In genomic region chrX:163909381-163909780, GRCm38 (mm10) we compare ENCODE assay signal across 8 mouse cellular contexts. TPM values are rescaled to one million over a fixed set of nuclear protein-coding genes. Genes with fewer than 3 reads are reported as not detected.
DNase-seq lines count a peak whose midpoint lies in the region; ATAC-seq and TF ChIP-seq lines count a peak whose summit lies in the region.

No protein-coding gene starts in this region.

- TF ChIP-seq CTCF in C2C12 (IDR thresholded peaks at IDR 0.05; ENCODE audit: control insufficient read depth, insufficient read depth, insufficient read length), result no peak
- no peak for TF ChIP-seq CTCF in lung, adult 2 months (IDR thresholded peaks at IDR 0.05; ENCODE audit: insufficient read depth, low read length)

- peak; percentile 30 for ATAC-seq in heart, embryonic 12.5 days (ENCODE audit: insufficient number of reproducible peaks, low FRiP score)
- ATAC-seq in kidney, embryonic 16.5 days (ENCODE audit: low FRiP score, low TSS enrichment), result peak; percentile 56
- ATAC-seq in neural tube, embryonic 14.5 days (ENCODE audit: low read depth), result peak; percentile 49

- WGBS in heart, embryonic 12.5 days, result 18% methylated on average over 34 of the region's 34 CpGs
- 16% methylated on average over 32 of the region's 34 CpGs for WGBS in kidney, embryonic 16.5 days
- 24% methylated on average over 34 of the region's 34 CpGs for WGBS in lung, adult 2 months
- WGBS in neural tube, embryonic 14.5 days, result 17% methylated on average over 19 of the region's 34 CpGs

- peak overlapping the region; percentile 76 for H3K27ac ChIP-seq in heart, embryonic 12.5 days (ENCODE audit: poor library complexity, severe bottlenecking)
- H3K27ac ChIP-seq in kidney, embryonic 16.5 days (ENCODE audit: low read length), result peak overlapping the region; percentile 50; the same call in 1 of the 2 replicates
- peak overlapping the region; percentile 77 for H3K27ac ChIP-seq in neural tube, embryonic 14.5 days (ENCODE audit: low read depth, low read length)

- peak; percentile 42 for DNase-seq in R1 (ENCODE audit: low read depth, low spot score)
- DNase-seq in embryo, embryonic 11.5 days (ENCODE audit: low read depth, low spot score), result peak; percentile 23
- no peak for DNase-seq in lung, adult 2 months
- DNase-seq in c-Kit-positive CD71-positive TER-119-positive erythroid progenitor cells, embryonic 14.5 days (ENCODE audit: low spot score), result no peak

- H3K79me2 ChIP-seq in C2C12 (ENCODE audit: control insufficient read depth, insufficient read depth), result peaks cover 12% of the 10 kb centered on the region

- H3K4me1 ChIP-seq in heart, embryonic 12.5 days (replicated peaks), result no peaks in the 10 kb centered on the region
- H3K4me1 ChIP-seq in kidney, embryonic 16.5 days (ENCODE audit: insufficient read depth, low read length), result no peaks in the 10 kb centered on the region
- no peaks in the 10 kb centered on the region; the same call in 1 of the 2 replicates for H3K4me1 ChIP-seq in lung, adult 2 months (ENCODE audit: control insufficient read depth, insufficient read depth, low read length)
- no peaks in the 10 kb centered on the region for H3K4me1 ChIP-seq in neural tube, embryonic 14.5 days (ENCODE audit: control insufficient read depth, insufficient read depth, low read length)

- peak overlapping the region; percentile 77 for H3K9ac ChIP-seq in heart, embryonic 12.5 days
- peak overlapping the region; percentile 68 for H3K9ac ChIP-seq in kidney, embryonic 16.5 days (replicated peaks; ENCODE audit: low read length)
- peak overlapping the region; percentile 55 for H3K9ac ChIP-seq in neural tube, embryonic 14.5 days (replicated peaks; ENCODE audit: low read depth, low read length)

- no peaks in the 10 kb centered on the region for H3K36me3 ChIP-seq in C2C12 (ENCODE audit: control insufficient read depth, insufficient read depth)
- H3K36me3 ChIP-seq in heart, embryonic 12.5 days, result no peaks in the 10 kb centered on the region
- no peaks in the 10 kb centered on the region for H3K36me3 ChIP-seq in kidney, embryonic 16.5 days (ENCODE audit: insufficient read depth, low read length)
- no peaks in the 10 kb centered on the region; the same call in 1 of the 2 replicates for H3K36me3 ChIP-seq in neural tube, embryonic 14.5 days (ENCODE audit: control insufficient read depth, insufficient read depth, low read length)

- peak overlapping the region; percentile 52 for H3K4me3 ChIP-seq in C2C12 (ENCODE audit: insufficient read depth, poor library complexity, severe bottlenecking)
- H3K4me3 ChIP-seq in heart, embryonic 12.5 days, result peak overlapping the region; percentile 76
- peak overlapping the region; percentile 64 for H3K4me3 ChIP-seq in kidney, embryonic 16.5 days (ENCODE audit: low read length)
- H3K4me3 ChIP-seq in lung, adult 2 months (replicated peaks; ENCODE audit: extremely low read depth, low read depth, low read length), result peak overlapping the region; percentile 77
- peak overlapping the region; percentile 58 for H3K4me3 ChIP-seq in neural tube, embryonic 14.5 days (ENCODE audit: low read depth, low read length)

- peak overlapping the region; percentile 73 for H3K4me2 ChIP-seq in heart, embryonic 12.5 days
- H3K4me2 ChIP-seq in kidney, embryonic 16.5 days (replicated peaks; ENCODE audit: low read depth, low read length), result peak overlapping the region; percentile 58
- H3K4me2 ChIP-seq in neural tube, embryonic 14.5 days (ENCODE audit: low read depth, low read length), result peak overlapping the region; percentile 45

- H3K9me3 ChIP-seq in heart, embryonic 12.5 days (replicated peaks), result 0 out of 2 replicates have a peak, but pooled peaks cover 8% of the 10 kb centered on the region
- 0 out of 2 replicates have a peak, but pooled peaks cover 3% of the 10 kb centered on the region for H3K9me3 ChIP-seq in kidney, embryonic 16.5 days (ENCODE audit: low read length)
- no peaks in the 10 kb centered on the region for H3K9me3 ChIP-seq in neural tube, embryonic 14.5 days (ENCODE audit: control insufficient read depth, low read length)

- H3ac ChIP-seq in C2C12 (ENCODE audit: control insufficient read depth, insufficient read length, low read depth), result peak overlapping the region; percentile 72

- peaks cover 4% of the 10 kb centered on the region for H3K79me3 ChIP-seq in C2C12 (ENCODE audit: low read depth)

- no peaks in the 10 kb centered on the region for H3K27me3 ChIP-seq in C2C12 (ENCODE audit: control insufficient read depth, insufficient read depth, insufficient read length)
- H3K27me3 ChIP-seq in heart, embryonic 12.5 days (replicated peaks), result 0 out of 2 replicates have a peak, but pooled peaks cover 5% of the 10 kb centered on the region
- H3K27me3 ChIP-seq in kidney, embryonic 16.5 days (ENCODE audit: insufficient read depth, low read length), result peaks cover 10% of the 10 kb centered on the region; the same call in 1 of the 2 replicates
- no peaks in the 10 kb centered on the region for H3K27me3 ChIP-seq in neural tube, embryonic 14.5 days (ENCODE audit: control insufficient read depth, insufficient read depth, low read length)

- no peak for TF ChIP-seq POLR2A in lung, adult 2 months (IDR thresholded peaks at IDR 0.05; ENCODE audit: borderline replicate concordance, extremely low read depth, low read depth, low read length)

TF ChIP-seq in C2C12, 6 proteins besides CTCF, POLR2A, EP300 and RAD21:
- TF ChIP-seq MAX (IDR thresholded peaks at IDR 0.05), result no peak
- no peak for TF ChIP-seq MYOG (IDR thresholded peaks at IDR 0.05; ENCODE audit: control insufficient read depth, extremely low read depth, insufficient read length)
- no peak for TF ChIP-seq CEBPB (IDR thresholded peaks at IDR 0.05; ENCODE audit: low read depth)
- no peak for TF ChIP-seq FOSL1 (IDR thresholded peaks at IDR 0.05; ENCODE audit: insufficient read depth, low read length, poor library complexity, severe bottlenecking)
- no peak for TF ChIP-seq USF1 (IDR thresholded peaks at IDR 0.05; ENCODE audit: low read depth)
- TF ChIP-seq MYOD1 (IDR thresholded peaks at IDR 0.05; ENCODE audit: control insufficient read depth, insufficient read length, low read depth), result no peak

RNA-seq across cellular contexts. Expression of gene Ap1s2, which starts 0.6 kb away (rescaled TPM):
- 18.1 TPM for polyA plus RNA-seq in C2C12 (2012; fragmentation: generic; extraction: Trizol)
- polyA plus RNA-seq in heart, embryonic 12.5 days (2016; fragmentation: Nextera tagmentation; extraction: Ambion mirVana), result 23.7 and 24.9 TPM in 2 replicates
- 19.8 and 22.3 TPM in 2 replicates for polyA plus RNA-seq in kidney, embryonic 16.5 days (2015; fragmentation: Nextera tagmentation; extraction: Ambion mirVana)
- 4.1 and 6.6 TPM in 2 replicates for polyA plus RNA-seq in lung, adult 2 months (2012; rRNA removed)
- polyA plus RNA-seq in neural tube, embryonic 14.5 days (2014; fragmentation: Nextera tagmentation; extraction: Ambion mirVana), result 136 and 198 TPM in 2 replicates

RNA-seq across cellular contexts. Expression of gene Zrsr2, which starts 49.1 kb away (rescaled TPM):
- 22.2 TPM for polyA plus RNA-seq in C2C12 (2012; fragmentation: generic; extraction: Trizol)
- polyA plus RNA-seq in heart, embryonic 12.5 days (2016; fragmentation: Nextera tagmentation; extraction: Ambion mirVana), result 46.9 and 52.8 TPM in 2 replicates
- 49.1 and 59.8 TPM in 2 replicates for polyA plus RNA-seq in kidney, embryonic 16.5 days (2015; fragmentation: Nextera tagmentation; extraction: Ambion mirVana)
- 9.7 and 13.5 TPM in 2 replicates for polyA plus RNA-seq in lung, adult 2 months (2012; rRNA removed)
- 51.3 and 55.5 TPM in 2 replicates for polyA plus RNA-seq in neural tube, embryonic 14.5 days (2014; fragmentation: Nextera tagmentation; extraction: Ambion mirVana)

Comparison
In these comparisons a context has a peak if more than half of its experiments do, and no peak if none do; other contexts are left out.
1. DNase-seq: peak in R1 (single experiment) and embryo, embryonic 11.5 days (single experiment); none in lung, adult 2 months (single experiment) and c-Kit-positive CD71-positive TER-119-positive erythroid progenitor cells, embryonic 14.5 days (single experiment).
2. Peak in every context shown above with its lines, with median percentiles within 50 percentile points of each other: H3K4me3 ChIP-seq, ATAC-seq, H3K27ac ChIP-seq, H3K4me2 ChIP-seq and H3K9ac ChIP-seq.